Mouse (Mus musculus): Measurements from ENCODE around the gene Yipf6.

DNA sequence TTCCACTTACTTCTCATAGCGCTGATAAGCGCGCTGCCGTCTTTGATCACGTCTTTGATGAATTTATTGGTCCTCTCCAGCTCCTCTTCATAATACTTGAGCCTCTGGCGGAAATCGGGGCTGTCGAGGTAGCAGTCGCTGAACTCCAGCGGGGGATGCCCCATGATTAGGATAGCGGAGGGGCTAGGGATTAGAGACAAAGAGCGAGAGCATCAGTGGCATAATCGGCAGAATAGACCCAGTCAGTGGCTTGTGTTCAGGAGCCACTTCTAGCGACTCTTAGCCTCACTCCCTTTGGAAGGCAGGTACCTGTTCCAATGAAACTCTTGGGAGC lies 46.1 kb upstream of the Yipf6 start:
- no peak for TF ChIP-seq CTCF (IDR thresholded peaks at IDR 0.05; ENCODE audit: control insufficient read depth, insufficient read depth, low read length)
- TF ChIP-seq POLR2A (IDR thresholded peaks at IDR 0.05; ENCODE audit: borderline replicate concordance, control insufficient read depth, low read depth, low read length), result no peak

All from bone marrow, adult 2 months (tissue).